Mouse (Mus musculus): Measurements from ENCODE around the gene Aven. TPM values are rescaled to one million over a fixed set of nuclear protein-coding genes. Genes with fewer than 3 reads are reported as not detected.
A peak's percentile ranks its signal among the peaks of the same experiment; 100 is the strongest.

The Aven gene
- polyA plus RNA-seq, 1 experiment from 2014 or later = 3.5 TPM

GRCm38 (mm10) chr2:112501209-112501608 lies 8.4 kb downstream of the Aven start:
- Histone ChIP-seq H3K36me3 (ENCODE audit: control insufficient read depth, insufficient read depth, low read length) (no peaks in the 10 kb centered on the region), H3K27me3 (ENCODE audit: control insufficient read depth, insufficient read depth, low read length) (no peaks in the 10 kb centered on the region), H3K27ac (ENCODE audit: low read length) (no peak overlapping the region), H3K4me1 (ENCODE audit: control insufficient read depth, insufficient read depth, low read length) (no peaks in the 10 kb centered on the region; the same call in 1 of the 2 replicates), H3K9ac (ENCODE audit: low read length) (0 out of 2 replicates have a peak overlapping the region, but pooled peaks have one; percentile 14), H3K4me3 (replicated peaks; ENCODE audit: low read length) (no peak overlapping the region), H3K4me2 (ENCODE audit: low read depth, low read length) (no peak overlapping the region), H3K9me3 (replicated peaks; ENCODE audit: control insufficient read depth, low read length) (no peaks in the 10 kb centered on the region)
- 3% methylated on average over 6 of the region's 6 CpGs for WGBS
- peak; percentile 85; the same call in 1 of the 2 replicates for ATAC-seq (ENCODE audit: insufficient read depth, low FRiP score)

- Histone ChIP-seq H3K27me3 (ENCODE audit: control insufficient read depth, insufficient read depth, low read length) (no peaks in the 10 kb centered on the region), H3K4me1 (ENCODE audit: control insufficient read depth, insufficient read depth, low read length) (no peaks in the 10 kb centered on the region), H3K9ac (ENCODE audit: low read length) (no peak overlapping the region), H3K4me2 (ENCODE audit: low read depth, low read length) (no peak overlapping the region), H3K9me3 (replicated peaks; ENCODE audit: control insufficient read depth, low read length) (no peaks in the 10 kb centered on the region), H3K36me3 (ENCODE audit: control insufficient read depth, insufficient read depth, low read length) (no peaks in the 10 kb centered on the region), H3K4me3 (replicated peaks; ENCODE audit: low read length) (no peak overlapping the region), H3K27ac (ENCODE audit: low read length) (no peak overlapping the region)
- ATAC-seq (ENCODE audit: insufficient read depth, low FRiP score) = no peak
- WGBS = 77% methylated on average over 6 of the region's 6 CpGs
These were observed 11.2 kb downstream of the Aven start for GRCm38 (mm10) chr2:112503978-112504377.

- Histone ChIP-seq H3K27ac (ENCODE audit: low read length) (no peak overlapping the region), H3K9ac (ENCODE audit: low read length) (no peak overlapping the region)
These were observed 14.2 kb downstream of the Aven start for GRCm38 (mm10) chr2:112506841-112507435.

GRCm38 (mm10) chr2:112507444-112507843 lies 14.7 kb downstream of the Aven start:
- WGBS = 94% methylated on average over 1 of the region's 1 CpGs
- H3K27me3 ChIP-seq (ENCODE audit: control insufficient read depth, insufficient read depth, low read length) = no peaks in the 10 kb centered on the region
- H3K4me2 ChIP-seq (ENCODE audit: low read depth, low read length) = no peak overlapping the region
- H3K9ac ChIP-seq (ENCODE audit: low read length) = no peak overlapping the region
- no peaks in the 10 kb centered on the region for H3K36me3 ChIP-seq (ENCODE audit: control insufficient read depth, insufficient read depth, low read length)
- no peaks in the 10 kb centered on the region for H3K9me3 ChIP-seq (replicated peaks; ENCODE audit: control insufficient read depth, low read length)
- no peak overlapping the region for H3K27ac ChIP-seq (ENCODE audit: low read length)
- H3K4me1 ChIP-seq (ENCODE audit: control insufficient read depth, insufficient read depth, low read length) = no peaks in the 10 kb centered on the region
- H3K4me3 ChIP-seq (replicated peaks; ENCODE audit: low read length) = no peak overlapping the region
- no peak for ATAC-seq (ENCODE audit: insufficient read depth, low FRiP score)

More at GRCm38 (mm10) chr2:112506841-112507435, 14.2 kb downstream of the Aven start:
- H3K4me3 ChIP-seq (replicated peaks; ENCODE audit: low read length) = no peak overlapping the region
- no peaks in the 10 kb centered on the region for H3K36me3 ChIP-seq (ENCODE audit: control insufficient read depth, insufficient read depth, low read length)
- H3K4me2 ChIP-seq (ENCODE audit: low read depth, low read length) = no peak overlapping the region
- H3K27me3 ChIP-seq (ENCODE audit: control insufficient read depth, insufficient read depth, low read length) = no peaks in the 10 kb centered on the region
- H3K9me3 ChIP-seq (replicated peaks; ENCODE audit: control insufficient read depth, low read length) = no peaks in the 10 kb centered on the region
- H3K4me1 ChIP-seq (ENCODE audit: control insufficient read depth, insufficient read depth, low read length) = no peaks in the 10 kb centered on the region
- WGBS = 86% methylated on average over 5 of the region's 5 CpGs
- no peak for ATAC-seq (ENCODE audit: insufficient read depth, low FRiP score)

GRCm38 (mm10) chr2:112510140-112510539 lies 17.4 kb downstream of the Aven start:
- peak; percentile 87 for ATAC-seq (ENCODE audit: insufficient read depth, low FRiP score)
- Histone ChIP-seq H3K27me3 (ENCODE audit: control insufficient read depth, insufficient read depth, low read length) (no peaks in the 10 kb centered on the region), H3K4me2 (ENCODE audit: low read depth, low read length) (no peak overlapping the region), H3K36me3 (ENCODE audit: control insufficient read depth, insufficient read depth, low read length) (no peaks in the 10 kb centered on the region), H3K4me1 (ENCODE audit: control insufficient read depth, insufficient read depth, low read length) (no peaks in the 10 kb centered on the region), H3K27ac (ENCODE audit: low read length) (no peak overlapping the region), H3K9me3 (replicated peaks; ENCODE audit: control insufficient read depth, low read length) (no peaks in the 10 kb centered on the region), H3K4me3 (replicated peaks; ENCODE audit: low read length) (no peak overlapping the region), H3K9ac (ENCODE audit: low read length) (no peak overlapping the region)
- WGBS = 56% methylated on average over 4 of the region's 4 CpGs

GRCm38 (mm10) chr2:112513036-112513435 lies 20.3 kb downstream of the Aven start:
- H3K9me3 ChIP-seq (replicated peaks; ENCODE audit: control insufficient read depth, low read length) = no peaks in the 10 kb centered on the region
- H3K27me3 ChIP-seq (ENCODE audit: control insufficient read depth, insufficient read depth, low read length) = no peaks in the 10 kb centered on the region
- 95% methylated on average over 1 of the region's 1 CpGs for WGBS
- H3K4me2 ChIP-seq (ENCODE audit: low read depth, low read length) = no peak overlapping the region
- no peaks in the 10 kb centered on the region for H3K36me3 ChIP-seq (ENCODE audit: control insufficient read depth, insufficient read depth, low read length)
- no peak overlapping the region for H3K4me3 ChIP-seq (replicated peaks; ENCODE audit: low read length)
- H3K4me1 ChIP-seq (ENCODE audit: control insufficient read depth, insufficient read depth, low read length) = no peaks in the 10 kb centered on the region
- H3K27ac ChIP-seq (ENCODE audit: low read length) = no peak overlapping the region
- H3K9ac ChIP-seq (ENCODE audit: low read length) = no peak overlapping the region
- no peak for ATAC-seq (ENCODE audit: insufficient read depth, low FRiP score)

- Histone ChIP-seq H3K4me2 (ENCODE audit: low read depth, low read length) (no peak overlapping the region), H3K27me3 (ENCODE audit: control insufficient read depth, insufficient read depth, low read length) (no peaks in the 10 kb centered on the region), H3K4me1 (ENCODE audit: control insufficient read depth, insufficient read depth, low read length) (no peaks in the 10 kb centered on the region), H3K4me3 (replicated peaks; ENCODE audit: low read length) (no peak overlapping the region), H3K9me3 (replicated peaks; ENCODE audit: control insufficient read depth, low read length) (no peaks in the 10 kb centered on the region), H3K9ac (ENCODE audit: low read length) (no peak overlapping the region), H3K36me3 (ENCODE audit: control insufficient read depth, insufficient read depth, low read length) (no peaks in the 10 kb centered on the region), H3K27ac (ENCODE audit: low read length) (no peak overlapping the region)
- ATAC-seq (ENCODE audit: insufficient read depth, low FRiP score) = no peak
- 51% methylated on average over 3 of the region's 3 CpGs for WGBS
These were observed 24.0 kb downstream of the Aven start for GRCm38 (mm10) chr2:112516728-112517127.

- 71% methylated on average over 3 of the region's 3 CpGs for WGBS
- Histone ChIP-seq H3K4me2 (ENCODE audit: low read depth, low read length) (no peak overlapping the region), H3K27ac (ENCODE audit: low read length) (no peak overlapping the region), H3K9me3 (replicated peaks; ENCODE audit: control insufficient read depth, low read length) (no peaks in the 10 kb centered on the region), H3K27me3 (ENCODE audit: control insufficient read depth, insufficient read depth, low read length) (no peaks in the 10 kb centered on the region), H3K4me1 (ENCODE audit: control insufficient read depth, insufficient read depth, low read length) (no peaks in the 10 kb centered on the region), H3K4me3 (replicated peaks; ENCODE audit: low read length) (no peak overlapping the region), H3K36me3 (ENCODE audit: control insufficient read depth, insufficient read depth, low read length) (no peaks in the 10 kb centered on the region), H3K9ac (ENCODE audit: low read length) (no peak overlapping the region)
- no peak for ATAC-seq (ENCODE audit: insufficient read depth, low FRiP score)
These were observed 24.5 kb downstream of the Aven start for GRCm38 (mm10) chr2:112517218-112517617.

GRCm38 (mm10) chr2:112518541-112518940 lies 25.8 kb downstream of the Aven start:
- Histone ChIP-seq H3K4me2 (ENCODE audit: low read depth, low read length) (no peak overlapping the region), H3K27me3 (ENCODE audit: control insufficient read depth, insufficient read depth, low read length) (no peaks in the 10 kb centered on the region), H3K4me1 (ENCODE audit: control insufficient read depth, insufficient read depth, low read length) (no peaks in the 10 kb centered on the region), H3K4me3 (replicated peaks; ENCODE audit: low read length) (no peak overlapping the region), H3K27ac (ENCODE audit: low read length) (no peak overlapping the region), H3K36me3 (ENCODE audit: control insufficient read depth, insufficient read depth, low read length) (no peaks in the 10 kb centered on the region), H3K9me3 (replicated peaks; ENCODE audit: control insufficient read depth, low read length) (no peaks in the 10 kb centered on the region), H3K9ac (ENCODE audit: low read length) (no peak overlapping the region)
- ATAC-seq (ENCODE audit: insufficient read depth, low FRiP score) = no peak
